Mouse (Mus musculus): ENCODE data around the gene Pelo.

The Pelo gene

GRCm38 (mm10) chr13:115090069-115090976 lies at the start of gene Pelo:
TSS of gene Pelo (minus strand) at chr13:115090186.
- peak; percentile 84 for DNase-seq (ENCODE audit: low read depth)

GRCm38 (mm10) chr13:115138513-115138912 lies 48.5 kb upstream of the Pelo start:
- no peak for DNase-seq (ENCODE audit: low read depth)

GRCm38 (mm10) chr13:115136761-115137160 lies 46.8 kb upstream of the Pelo start:
- no peak for DNase-seq (ENCODE audit: low read depth)

GRCm38 (mm10) chr13:115132435-115132834 lies 42.4 kb upstream of the Pelo start:
- DNase-seq (ENCODE audit: low read depth), result no peak

GRCm38 (mm10) chr13:115131381-115131780 lies 41.4 kb upstream of the Pelo start:
- no peak for DNase-seq (ENCODE audit: low read depth)

- no peak for DNase-seq (ENCODE audit: low read depth)
Observed at GRCm38 (mm10) chr13:115130035-115130434, 40.0 kb upstream of the Pelo start.

GRCm38 (mm10) chr13:115127826-115128225 lies 37.8 kb upstream of the Pelo start:
- no peak for DNase-seq (ENCODE audit: low read depth)

- no peak for DNase-seq (ENCODE audit: low read depth)
Observed at GRCm38 (mm10) chr13:115126534-115126933, 36.5 kb upstream of the Pelo start.

- DNase-seq (ENCODE audit: low read depth), result no peak
Observed at GRCm38 (mm10) chr13:115125130-115125529, 35.1 kb upstream of the Pelo start.

GRCm38 (mm10) chr13:115124521-115124920 lies 34.5 kb upstream of the Pelo start:
- DNase-seq (ENCODE audit: low read depth), result no peak

GRCm38 (mm10) chr13:115118756-115119155 lies 28.8 kb upstream of the Pelo start:
- no peak for DNase-seq (ENCODE audit: low read depth)

- DNase-seq (ENCODE audit: low read depth), result no peak
Observed at GRCm38 (mm10) chr13:115118195-115118594, 28.2 kb upstream of the Pelo start.

GRCm38 (mm10) chr13:115116930-115117621 lies 27.1 kb upstream of the Pelo start:
- DNase-seq (ENCODE audit: low read depth), result no peak

- DNase-seq (ENCODE audit: low read depth), result no peak
Observed at GRCm38 (mm10) chr13:115109628-115110027, 19.6 kb upstream of the Pelo start.

- DNase-seq (ENCODE audit: low read depth), result no peak
Observed at GRCm38 (mm10) chr13:115107436-115107835, 17.4 kb upstream of the Pelo start.

GRCm38 (mm10) chr13:115106183-115106582 lies 16.2 kb upstream of the Pelo start:
- peak; percentile 53 for DNase-seq (ENCODE audit: low read depth)

GRCm38 (mm10) chr13:115102754-115103153 lies 12.8 kb upstream of the Pelo start:
- no peak for DNase-seq (ENCODE audit: low read depth)

- DNase-seq (ENCODE audit: low read depth), result peak; percentile 80
Observed at GRCm38 (mm10) chr13:115101355-115102191, 11.6 kb upstream of the Pelo start, which contains the start of the genes Gm49395 and Itga1. TSS of gene Gm49395 (minus strand) at chr13:115101921. TSS of gene Itga1 (minus strand) at chr13:115101964.

- no peak for DNase-seq (ENCODE audit: low read depth)
Observed at GRCm38 (mm10) chr13:115100381-115101177, 10.6 kb upstream of the Pelo start.

GRCm38 (mm10) chr13:115099381-115099780 lies 9.4 kb upstream of the Pelo start:
- DNase-seq (ENCODE audit: low read depth), result no peak

- DNase-seq (ENCODE audit: low read depth), result no peak
Observed at GRCm38 (mm10) chr13:115098227-115098626, 8.2 kb upstream of the Pelo start.
